Mouse (Mus musculus) heart, postnatal 0 days (tissue): ENCODE results near the gene Atp6v0d1.

ENCODE experiments used
- CTCF ChIP-seq: IDR thresholded peaks from 2 replicates; pipeline ENCODE4 v1.5.1; 2016; ENCODE audit warnings: antibody characterized with exemption, control low read depth, low read depth
- EP300 ChIP-seq: IDR thresholded peaks from 2 replicates; pipeline ENCODE4 v1.6.1; 2016; ENCODE audit warnings: antibody characterized with exemption, low read depth

GRCm38 (mm10) chr8:105596362-105597034 lies 30.7 kb upstream of the Atp6v0d1 start:
- TF ChIP-seq CTCF (peak; percentile 72), EP300 (no peak)
